Mouse (Mus musculus): Measurements from ENCODE around the gene Cmtm7. TPM values are rescaled to one million over a fixed set of nuclear protein-coding genes. Genes with fewer than 3 reads are reported as not detected.

Cmtm7 gene
- polyA plus RNA-seq, 1 experiment from 2014 or later: 82.0 TPM

Other genes with a start within 250 kb of the Cmtm7 start
- 0.95 and 1.1 TPM in 2 replicates for gene Trim71, start 217.5 kb downstream of the Cmtm7 start, polyA plus RNA-seq (2016; fragmentation: Nextera tagmentation; extraction: Ambion mirVana)
- gene Cnot10, start 141.7 kb downstream of the Cmtm7 start, polyA plus RNA-seq (2016; fragmentation: Nextera tagmentation; extraction: Ambion mirVana): 79.7 and 82.6 TPM in 2 replicates
- gene Dync1li1, start 93.1 kb downstream of the Cmtm7 start, polyA plus RNA-seq (2016; fragmentation: Nextera tagmentation; extraction: Ambion mirVana): 77.9 and 89.4 TPM in 2 replicates
- gene Cmtm6, start 50.7 kb downstream of the Cmtm7 start, polyA plus RNA-seq (2016; fragmentation: Nextera tagmentation; extraction: Ambion mirVana): 29.1 and 31.8 TPM in 2 replicates
- gene Cmtm8, start 62.3 kb upstream of the Cmtm7 start, polyA plus RNA-seq (2016; fragmentation: Nextera tagmentation; extraction: Ambion mirVana): 14.2 and 18.6 TPM in 2 replicates
- gene Gpd1l, start 152.1 kb upstream of the Cmtm7 start, polyA plus RNA-seq (2016; fragmentation: Nextera tagmentation; extraction: Ambion mirVana): 9.5 TPM in 2 replicates
- gene Osbpl10, start 196.7 kb upstream of the Cmtm7 start, polyA plus RNA-seq (2016; fragmentation: Nextera tagmentation; extraction: Ambion mirVana): 2.9 TPM in 2 replicates
- gene Rps27rt, start 200.9 kb upstream of the Cmtm7 start, polyA plus RNA-seq (2016; fragmentation: Nextera tagmentation; extraction: Ambion mirVana): 394 and 429 TPM in 2 replicates